ENCODE assay signal across 20 mouse cellular contexts in genomic region chr2:60818632-60819031, GRCm38 (mm10).
DNase-seq lines count a peak whose midpoint lies in the region; ATAC-seq and TF ChIP-seq lines count a peak whose summit lies in the region.
"Had no signal": no experiment of that assay in that cellular context is flagged by ENCODE, and none has a peak within 500 bp of the region (broad histone marks: within the 10 kb centered on the region; RNA-seq: fewer than 3 reads in every experiment).

No protein-coding gene starts in this region.

- 62% methylated on average over 2 of the region's 2 CpGs for WGBS in heart, embryonic 13.5 days
- WGBS in lung, embryonic 16.5 days: 24% methylated on average over 2 of the region's 2 CpGs
- WGBS in lung, adult 2 months: 31% methylated on average over 2 of the region's 2 CpGs
- WGBS in embryonic facial prominence, embryonic 12.5 days: 6% methylated on average over 2 of the region's 2 CpGs
- 37% methylated on average over 2 of the region's 2 CpGs for WGBS in stomach, postnatal 0 days

- TF ChIP-seq POLR2A in lung, adult 2 months (IDR thresholded peaks at IDR 0.05; ENCODE audit: borderline replicate concordance, extremely low read depth, low read depth, low read length): no peak

- H3K4me1 ChIP-seq in heart, embryonic 13.5 days: peaks cover 70% of the 10 kb centered on the region
- H3K4me1 ChIP-seq in lung, embryonic 16.5 days (replicated peaks; ENCODE audit: control insufficient read depth, insufficient read depth, low read length): peaks cover 24% of the 10 kb centered on the region
- H3K4me1 ChIP-seq in lung, adult 2 months (ENCODE audit: control insufficient read depth, insufficient read depth, low read length): peaks cover 13% of the 10 kb centered on the region; the same call in 1 of the 2 replicates
- H3K4me1 ChIP-seq in embryonic facial prominence, embryonic 12.5 days: peaks cover 17% of the 10 kb centered on the region
- 0 out of 2 replicates have a peak, but pooled peaks cover 2% of the 10 kb centered on the region for H3K4me1 ChIP-seq in stomach, postnatal 0 days (replicated peaks; ENCODE audit: control insufficient read depth, insufficient read depth)
- H3K4me1 ChIP-seq: forebrain, embryonic 12.5 days had no signal

- no peak for TF ChIP-seq EP300 in stomach, postnatal 0 days (optimal IDR thresholded peaks at IDR 0.05)

- no peak overlapping the region for H3K4me2 ChIP-seq in heart, embryonic 13.5 days
- H3K4me2 ChIP-seq in lung, embryonic 16.5 days (ENCODE audit: low read depth, low read length): no peak overlapping the region
- no peak overlapping the region for H3K4me2 ChIP-seq in embryonic facial prominence, embryonic 12.5 days (replicated peaks)
- H3K4me2 ChIP-seq in stomach, postnatal 0 days (replicated peaks; ENCODE audit: low read depth): no peak overlapping the region
- H3K4me2 ChIP-seq: forebrain, embryonic 12.5 days; hindbrain, embryonic 12.5 days; midbrain, embryonic 13.5 days; stomach, embryonic 15.5 days had no signal

- intact Hi-C loops in heart, postnatal 14 days (cut with DNase I): no loop called here

- no peak for ATAC-seq in heart, embryonic 13.5 days (ENCODE audit: extremely low read depth, insufficient number of reproducible peaks, low FRiP score, low TSS enrichment)
- ATAC-seq in lung, embryonic 16.5 days (ENCODE audit: low read depth): peak; percentile 45; the same call in 1 of the 2 replicates
- ATAC-seq in embryonic facial prominence, embryonic 12.5 days (ENCODE audit: insufficient number of reproducible peaks, insufficient read depth, low FRiP score, low TSS enrichment): no peak
- no peak for ATAC-seq in stomach, postnatal 0 days (ENCODE audit: low FRiP score, low TSS enrichment)
- ATAC-seq: liver, postnatal 0 days; midbrain, embryonic 13.5 days had no signal

- no peaks in the 10 kb centered on the region for H3K9me3 ChIP-seq in heart, embryonic 13.5 days
- H3K9me3 ChIP-seq in lung, embryonic 16.5 days (ENCODE audit: control insufficient read depth, low read length): no peaks in the 10 kb centered on the region
- no peaks in the 10 kb centered on the region for H3K9me3 ChIP-seq in embryonic facial prominence, embryonic 12.5 days
- no peaks in the 10 kb centered on the region for H3K9me3 ChIP-seq in stomach, postnatal 0 days (ENCODE audit: control insufficient read depth, low read length)
- H3K9me3 ChIP-seq: forebrain, embryonic 12.5 days; hindbrain, embryonic 12.5 days; midbrain, embryonic 13.5 days; stomach, embryonic 15.5 days had no signal

- no peaks in the 10 kb centered on the region for H3K27me3 ChIP-seq in heart, embryonic 13.5 days (replicated peaks)
- H3K27me3 ChIP-seq in lung, embryonic 16.5 days (ENCODE audit: control insufficient read depth, insufficient read depth, low read depth, low read length): no peaks in the 10 kb centered on the region
- H3K27me3 ChIP-seq in embryonic facial prominence, embryonic 12.5 days: no peaks in the 10 kb centered on the region
- no peaks in the 10 kb centered on the region for H3K27me3 ChIP-seq in stomach, postnatal 0 days (ENCODE audit: control insufficient read depth, insufficient read depth, low read length)
- H3K27me3 ChIP-seq: hindbrain, embryonic 12.5 days; stomach, embryonic 15.5 days had no signal

- no peak for TF ChIP-seq CTCF in lung, adult 2 months (IDR thresholded peaks at IDR 0.05; ENCODE audit: insufficient read depth, low read length)
- TF ChIP-seq CTCF in stomach, postnatal 0 days (IDR thresholded peaks at IDR 0.05; ENCODE audit: low read depth): peak; percentile 5; the same call in 1 of the 2 replicates

- H3K36me3 ChIP-seq in heart, embryonic 13.5 days: no peaks in the 10 kb centered on the region
- no peaks in the 10 kb centered on the region for H3K36me3 ChIP-seq in lung, embryonic 16.5 days (ENCODE audit: control insufficient read depth, insufficient read depth, low read length)
- H3K36me3 ChIP-seq in embryonic facial prominence, embryonic 12.5 days: no peaks in the 10 kb centered on the region
- H3K36me3 ChIP-seq in stomach, postnatal 0 days (ENCODE audit: control insufficient read depth, insufficient read depth, low read length): no peaks in the 10 kb centered on the region
- H3K36me3 ChIP-seq: forebrain, embryonic 12.5 days; hindbrain, embryonic 12.5 days; midbrain, embryonic 13.5 days; stomach, embryonic 15.5 days had no signal

- H3K27ac ChIP-seq in heart, embryonic 13.5 days (replicated peaks): peak overlapping the region; percentile 34; the same call in 1 of the 2 replicates
- H3K27ac ChIP-seq in lung, embryonic 16.5 days (ENCODE audit: low read length): no peak overlapping the region
- H3K27ac ChIP-seq in embryonic facial prominence, embryonic 12.5 days: 0 out of 2 replicates have a peak overlapping the region, but pooled peaks have one; percentile 32
- H3K27ac ChIP-seq in stomach, postnatal 0 days (replicated peaks): no peak overlapping the region
- H3K27ac ChIP-seq: forebrain, embryonic 12.5 days; hindbrain, embryonic 12.5 days; midbrain, embryonic 13.5 days; stomach, embryonic 15.5 days had no signal

- no peak for DNase-seq in heart, postnatal 14 days
- DNase-seq in lung, adult 2 months: no peak
- DNase-seq in stomach, postnatal 0 days (ENCODE audit: low spot score): no peak
- no peak for DNase-seq in right cerebral cortex, postnatal 36 days (ENCODE audit: low spot score in 2 of 2)
- DNase-seq in adrenal gland, postnatal 36 days: no peak
- DNase-seq: adrenal gland, adult 8-10 months; cerebellum, adult 11-12 months; cerebellum, postnatal 14 days; kidney, adult 8-10 months; kidney, postnatal 25 days; liver, postnatal 0 days; thymus, adult 2 months had no signal

- no peak overlapping the region for H3K4me3 ChIP-seq in heart, embryonic 13.5 days
- H3K4me3 ChIP-seq in lung, embryonic 16.5 days (ENCODE audit: low read length): no peak overlapping the region
- no peak overlapping the region for H3K4me3 ChIP-seq in lung, adult 2 months (replicated peaks; ENCODE audit: extremely low read depth, low read depth, low read length)
- H3K4me3 ChIP-seq in embryonic facial prominence, embryonic 12.5 days: no peak overlapping the region
- H3K4me3 ChIP-seq in stomach, postnatal 0 days (ENCODE audit: low read depth, low read length): no peak overlapping the region
- H3K4me3 ChIP-seq: forebrain, embryonic 12.5 days; hindbrain, embryonic 12.5 days; midbrain, embryonic 13.5 days; myocyte; stomach, embryonic 15.5 days had no signal

- H3K9ac ChIP-seq in heart, embryonic 13.5 days: no peak overlapping the region
- no peak overlapping the region for H3K9ac ChIP-seq in lung, embryonic 16.5 days (ENCODE audit: low read length)
- no peak overlapping the region for H3K9ac ChIP-seq in embryonic facial prominence, embryonic 12.5 days
- H3K9ac ChIP-seq in stomach, postnatal 0 days (ENCODE audit: low read length): no peak overlapping the region
- H3K9ac ChIP-seq: forebrain, embryonic 12.5 days; hindbrain, embryonic 12.5 days; liver, postnatal 0 days; midbrain, embryonic 13.5 days; stomach, embryonic 15.5 days had no signal

Comparison
In these comparisons a context has a peak if more than half of its experiments do, and no peak if none do; other contexts are left out.
1. H3K27ac ChIP-seq: peak in heart, embryonic 13.5 days (single experiment) and embryonic facial prominence, embryonic 12.5 days (single experiment); none in lung, embryonic 16.5 days (single experiment) and stomach, postnatal 0 days (single experiment).